8 mouse cellular contexts compared by ENCODE assay signal in the genomic region with DNA sequence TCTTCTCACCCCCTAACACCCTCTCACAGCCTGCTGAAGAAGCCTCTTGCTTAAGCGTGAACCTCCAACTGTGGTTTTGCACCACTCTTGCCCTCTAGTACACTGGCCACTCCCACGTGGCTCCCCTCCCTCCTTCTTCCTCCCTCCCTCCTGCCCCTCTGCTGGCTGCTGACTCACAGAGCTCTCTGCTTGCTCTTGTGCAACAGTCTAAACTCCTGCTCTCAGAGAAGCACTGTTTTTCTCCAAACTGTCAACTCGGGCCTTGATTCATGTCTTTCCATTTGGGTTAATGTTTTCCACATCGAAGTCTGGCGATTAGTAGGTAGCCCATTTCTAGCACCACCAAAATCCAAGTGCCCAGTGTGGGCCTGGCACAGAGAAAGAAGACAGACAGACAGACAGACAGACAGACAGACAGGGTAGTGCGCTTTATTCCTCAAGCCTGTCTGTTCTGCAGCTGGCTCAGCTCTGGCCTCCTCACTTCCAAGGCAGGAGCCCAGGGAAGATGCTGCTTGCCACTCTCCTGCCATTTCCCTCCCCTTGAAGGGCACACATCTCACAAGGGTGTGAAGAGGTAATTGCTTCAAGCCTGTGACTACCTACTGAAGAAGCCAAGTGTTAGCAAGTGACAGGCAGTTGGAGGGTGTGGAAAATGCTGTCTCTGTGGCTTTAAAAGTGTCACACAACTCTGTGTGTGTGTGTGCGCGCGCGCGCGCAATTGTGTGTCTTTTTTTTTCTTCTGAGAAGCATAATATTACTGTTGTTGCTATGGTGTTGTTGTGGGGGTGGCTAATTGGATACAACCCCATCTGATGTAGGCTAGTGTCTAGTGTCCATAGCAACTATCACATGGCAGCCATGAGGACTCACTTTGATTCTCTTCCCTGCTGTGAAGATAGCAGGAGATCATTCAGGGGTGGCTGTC.
A peak's percentile ranks its signal among the peaks of the same experiment; 100 is the strongest.
DNase-seq lines count a peak whose midpoint lies in the region; ATAC-seq and TF ChIP-seq lines count a peak whose summit lies in the region.

No protein-coding gene starts in this region.

- no peaks in the 10 kb centered on the region for H3K27me3 ChIP-seq in embryonic facial prominence, embryonic 11.5 days (ENCODE audit: control insufficient read depth, insufficient read depth, low read length)
- H3K27me3 ChIP-seq in embryonic facial prominence, embryonic 10.5 days (replicated peaks; ENCODE audit: low read depth, poor library complexity, severe bottlenecking): no peaks in the 10 kb centered on the region
- no peaks in the 10 kb centered on the region for H3K27me3 ChIP-seq in Patski
- H3K27me3 ChIP-seq in intestine, postnatal 0 days (replicated peaks; ENCODE audit: control insufficient read depth, insufficient read depth, low read length): no peaks in the 10 kb centered on the region
- no peaks in the 10 kb centered on the region for H3K27me3 ChIP-seq in liver, embryonic 15.5 days

- no peak overlapping the region for H3K4me3 ChIP-seq in embryonic facial prominence, embryonic 11.5 days (ENCODE audit: low read depth, low read length)
- no peak overlapping the region for H3K4me3 ChIP-seq in embryonic facial prominence, embryonic 10.5 days
- H3K4me3 ChIP-seq in intestine, postnatal 0 days (ENCODE audit: low read depth, low read length): no peak overlapping the region
- H3K4me3 ChIP-seq in liver, embryonic 15.5 days (replicated peaks): no peak overlapping the region

- no peaks in the 10 kb centered on the region for H3K9me3 ChIP-seq in embryonic facial prominence, embryonic 11.5 days (replicated peaks; ENCODE audit: control insufficient read depth, low read length)
- no peaks in the 10 kb centered on the region for H3K9me3 ChIP-seq in embryonic facial prominence, embryonic 10.5 days
- no peaks in the 10 kb centered on the region for H3K9me3 ChIP-seq in intestine, postnatal 0 days (ENCODE audit: control insufficient read depth)
- H3K9me3 ChIP-seq in liver, embryonic 15.5 days (replicated peaks): no peaks in the 10 kb centered on the region

- H3K27ac ChIP-seq in embryonic facial prominence, embryonic 11.5 days (replicated peaks; ENCODE audit: low read depth, low read length): no peak overlapping the region
- H3K27ac ChIP-seq in embryonic facial prominence, embryonic 10.5 days (replicated peaks): no peak overlapping the region
- peak overlapping the region; percentile 70 for H3K27ac ChIP-seq in intestine, postnatal 0 days (ENCODE audit: low read depth, low read length)
- peak overlapping the region; percentile 81 for H3K27ac ChIP-seq in liver, embryonic 15.5 days (replicated peaks)

- peak; percentile 25 for DNase-seq in embryonic facial prominence, embryonic 11.5 days (ENCODE audit: low spot score)
- no peak for DNase-seq in embryonic facial prominence, embryonic 10.5 days (ENCODE audit: low spot score)
- peak; percentile 51 for DNase-seq in Patski (ENCODE audit: low read depth, low spot score)
- peak; percentile 34 to 41 for DNase-seq in gastrocnemius, adult 8-10 months (ENCODE audit: low spot score in 2 of 2)
- peak; percentile 41 for DNase-seq in retina, postnatal 1 day
- no peak for DNase-seq in cerebellum, postnatal 4 days (ENCODE audit: low spot score in 2 of 2)

- ATAC-seq in embryonic facial prominence, embryonic 11.5 days (replicated peaks; ENCODE audit: insufficient number of reproducible peaks, low FRiP score, low TSS enrichment, low read depth): no peak
- ATAC-seq in Patski: peak; percentile 90
- ATAC-seq in intestine, postnatal 0 days: peak; percentile 84
- ATAC-seq in liver, embryonic 15.5 days (ENCODE audit: insufficient read depth): peak; percentile 75

- no peaks in the 10 kb centered on the region; the same call in 1 of the 2 replicates for H3K4me1 ChIP-seq in embryonic facial prominence, embryonic 11.5 days (ENCODE audit: control insufficient read depth, insufficient read depth, low read length)
- H3K4me1 ChIP-seq in embryonic facial prominence, embryonic 10.5 days: peaks cover 23% of the 10 kb centered on the region
- H3K4me1 ChIP-seq in intestine, postnatal 0 days (replicated peaks; ENCODE audit: control insufficient read depth, insufficient read depth, low read length): peaks cover 15% of the 10 kb centered on the region; the same call in 1 of the 2 replicates
- H3K4me1 ChIP-seq in liver, embryonic 15.5 days (replicated peaks): peaks cover 30% of the 10 kb centered on the region

- POLR2A ChIA-PET in Patski (lab: Charles Lee): no interaction called here

- H3K9ac ChIP-seq in embryonic facial prominence, embryonic 11.5 days (replicated peaks; ENCODE audit: low read length): no peak overlapping the region
- peak overlapping the region; percentile 11; the same call in 1 of the 2 replicates for H3K9ac ChIP-seq in intestine, postnatal 0 days (ENCODE audit: low read depth, low read length)
- no peak overlapping the region for H3K9ac ChIP-seq in liver, embryonic 15.5 days

- WGBS in embryonic facial prominence, embryonic 11.5 days: 76% methylated on average over 12 of the region's 12 CpGs
- 78% methylated on average over 12 of the region's 12 CpGs for WGBS in embryonic facial prominence, embryonic 10.5 days
- whole genome bisulfite sequencing in intestine, postnatal 0 days: 61% methylated on average over 12 of the region's 12 CpGs
- 51% methylated on average over 12 of the region's 12 CpGs for WGBS in liver, embryonic 15.5 days (ENCODE audit: insufficient replicate concordance)

- TF ChIP-seq CTCF in Patski (IDR thresholded peaks at IDR 0.05): no peak
- 0 out of 2 replicates have a peak, but pooled peaks have one; percentile 9 for TF ChIP-seq CTCF in intestine, postnatal 0 days (IDR thresholded peaks at IDR 0.05; ENCODE audit: low read depth)

- H3K4me2 ChIP-seq in embryonic facial prominence, embryonic 11.5 days (ENCODE audit: low read depth, low read length): no peak overlapping the region
- no peak overlapping the region for H3K4me2 ChIP-seq in intestine, postnatal 0 days (replicated peaks; ENCODE audit: low read depth)
- H3K4me2 ChIP-seq in liver, embryonic 15.5 days: no peak overlapping the region

- H3K36me3 ChIP-seq in embryonic facial prominence, embryonic 11.5 days (replicated peaks; ENCODE audit: control insufficient read depth, insufficient read depth, low read depth, low read length): no peaks in the 10 kb centered on the region
- no peaks in the 10 kb centered on the region for H3K36me3 ChIP-seq in embryonic facial prominence, embryonic 10.5 days (replicated peaks)
- no peaks in the 10 kb centered on the region for H3K36me3 ChIP-seq in intestine, postnatal 0 days (ENCODE audit: control insufficient read depth, insufficient read depth)
- H3K36me3 ChIP-seq in liver, embryonic 15.5 days (replicated peaks): no peaks in the 10 kb centered on the region

- CTCF ChIA-PET in Patski (lab: Charles Lee): no interaction called here

- in situ Hi-C loops in Patski (cut with MboI; ENCODE audit: low pct_unique_long_range_greater_than_20kb): no loop called here

Comparison
In these comparisons a context has a peak if more than half of its experiments do, and no peak if none do; other contexts are left out.
1. DNase-seq: peak in embryonic facial prominence, embryonic 11.5 days (single experiment), Patski (single experiment), gastrocnemius, adult 8-10 months (2 of 2) and retina, postnatal 1 day (single experiment); none in embryonic facial prominence, embryonic 10.5 days (single experiment) and cerebellum, postnatal 4 days (0 of 2).
2. H3K27ac ChIP-seq: peak in intestine, postnatal 0 days (single experiment) and liver, embryonic 15.5 days (single experiment); none in embryonic facial prominence, embryonic 11.5 days (single experiment) and embryonic facial prominence, embryonic 10.5 days (single experiment).